Mouse (Mus musculus) ES-CJ7 (cell line): Measurements from ENCODE around the gene Glrx2.
"Not testable (repeated sequence)": the region's sequence is repeated elsewhere in the genome, so short reads cannot be mapped to it uniquely, and the experiment has no call there.

Experiments
- DNase-seq: peaks from one replicate; pipeline ENCODE4 v3.0.0; 2011; ENCODE audit warnings: low read depth, low spot score

Glrx2 gene

DNA sequence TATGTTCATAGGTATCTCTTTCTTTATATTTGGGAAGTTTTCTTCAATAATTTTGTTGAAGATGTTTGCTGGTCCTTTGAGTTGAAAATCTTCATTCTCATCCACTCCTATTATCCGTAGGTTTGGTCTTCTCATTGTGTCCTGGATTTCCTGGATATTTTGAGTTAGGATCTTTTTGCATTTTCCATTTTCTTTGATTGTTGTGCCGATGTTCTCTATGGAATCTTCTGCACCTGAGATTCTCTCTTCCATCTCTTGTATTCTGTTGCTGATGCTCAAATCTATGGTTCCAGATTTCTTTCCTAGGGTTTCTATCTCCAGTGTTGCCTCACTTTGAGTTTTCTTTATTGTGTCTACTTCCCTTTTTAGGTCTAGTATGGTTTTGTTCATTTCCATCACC lies at the start of gene Glrx2:
TSS of gene Glrx2 (plus strand) at position 301 of the 400 bp plus-strand sequence.
- DNase-seq, result not testable (repeated sequence)

DNA sequence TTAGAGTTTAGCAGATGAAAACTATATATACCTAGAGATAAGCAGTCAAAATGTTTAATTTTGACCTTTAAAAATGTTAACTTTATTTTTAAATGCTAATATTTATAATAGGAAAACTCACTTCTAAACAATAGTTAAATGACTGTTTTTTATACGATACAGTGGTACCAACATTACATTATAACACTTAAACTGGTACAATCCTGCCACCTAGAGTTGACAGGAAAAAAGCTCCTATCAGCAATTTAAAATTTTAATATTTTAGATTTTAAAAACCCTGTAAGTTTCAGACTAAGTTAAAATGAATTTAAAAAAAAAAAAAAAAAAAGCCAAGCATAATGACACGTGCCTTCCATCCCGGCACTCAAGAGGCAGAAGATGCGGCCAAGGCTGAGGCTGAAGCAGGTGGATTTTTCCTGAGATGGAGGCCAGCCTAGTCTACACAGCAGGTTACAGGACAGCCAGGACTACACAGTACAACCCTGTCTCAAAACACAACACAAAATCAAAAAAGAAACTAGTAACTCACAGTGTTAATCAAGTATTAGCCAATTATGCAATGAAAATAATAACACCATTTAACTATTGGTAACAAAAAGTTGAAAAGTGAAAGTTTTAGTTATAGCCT lies 40.3 kb upstream of the Glrx2 start:
- DNase-seq, result no peak

DNA sequence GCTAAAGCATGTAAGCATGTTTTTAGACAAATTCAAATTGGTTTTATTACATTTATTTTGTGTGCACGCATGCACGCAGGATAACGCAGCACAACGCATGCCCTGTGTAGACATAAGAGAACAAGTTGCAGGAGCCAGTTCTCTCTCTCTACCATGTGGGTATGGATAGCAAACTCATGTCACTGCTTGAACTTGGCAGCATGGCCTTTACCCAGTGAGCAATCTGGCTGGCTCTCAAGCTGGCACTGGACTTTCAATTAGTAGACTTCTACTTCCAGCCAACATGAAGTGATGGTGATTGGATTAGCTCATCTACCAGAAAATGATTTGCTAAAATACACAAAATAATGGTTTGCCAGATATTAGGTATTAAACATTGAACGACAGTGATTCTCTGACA lies 35.0 kb upstream of the Glrx2 start:
- no peak for DNase-seq

DNA sequence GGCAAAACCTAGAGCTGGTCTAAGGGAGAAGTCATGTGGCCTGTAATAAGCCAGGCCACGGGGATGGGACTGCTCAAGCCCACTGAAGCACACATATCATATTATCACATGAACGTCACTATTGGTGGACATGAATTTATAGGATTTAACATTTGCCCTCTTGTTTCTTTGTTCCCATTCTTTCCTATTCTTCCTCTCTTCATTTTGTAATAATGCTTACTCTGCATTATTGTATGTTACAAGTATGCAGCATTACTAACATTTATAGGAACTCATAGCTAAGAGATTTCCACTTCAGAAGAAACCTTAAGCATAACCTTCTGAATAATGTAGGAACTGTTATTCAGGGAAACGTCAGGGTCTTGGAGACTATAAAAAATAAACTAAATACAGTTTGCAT lies 31.3 kb upstream of the Glrx2 start:
- no peak for DNase-seq

DNA sequence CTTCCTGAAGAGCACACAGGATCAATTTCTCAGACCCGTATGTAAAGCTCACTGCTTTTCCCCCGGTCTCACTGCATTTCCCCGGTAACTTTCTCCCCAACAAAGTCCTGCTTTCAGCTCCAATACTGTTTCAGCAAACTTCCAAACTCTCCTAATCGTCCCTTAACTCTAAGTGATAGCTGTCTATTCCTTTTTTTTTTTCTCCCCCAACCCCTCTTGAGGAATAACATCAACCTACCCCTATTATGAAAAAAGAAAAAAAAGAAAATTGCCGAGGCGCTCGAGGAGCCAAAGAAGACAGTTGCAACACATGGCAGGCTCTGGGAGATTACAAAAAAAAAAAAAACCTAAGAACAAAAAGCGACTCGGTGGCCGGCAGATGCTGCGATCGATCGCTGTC lies 14.4 kb upstream of the Glrx2 start:
- DNase-seq, result no peak

DNA sequence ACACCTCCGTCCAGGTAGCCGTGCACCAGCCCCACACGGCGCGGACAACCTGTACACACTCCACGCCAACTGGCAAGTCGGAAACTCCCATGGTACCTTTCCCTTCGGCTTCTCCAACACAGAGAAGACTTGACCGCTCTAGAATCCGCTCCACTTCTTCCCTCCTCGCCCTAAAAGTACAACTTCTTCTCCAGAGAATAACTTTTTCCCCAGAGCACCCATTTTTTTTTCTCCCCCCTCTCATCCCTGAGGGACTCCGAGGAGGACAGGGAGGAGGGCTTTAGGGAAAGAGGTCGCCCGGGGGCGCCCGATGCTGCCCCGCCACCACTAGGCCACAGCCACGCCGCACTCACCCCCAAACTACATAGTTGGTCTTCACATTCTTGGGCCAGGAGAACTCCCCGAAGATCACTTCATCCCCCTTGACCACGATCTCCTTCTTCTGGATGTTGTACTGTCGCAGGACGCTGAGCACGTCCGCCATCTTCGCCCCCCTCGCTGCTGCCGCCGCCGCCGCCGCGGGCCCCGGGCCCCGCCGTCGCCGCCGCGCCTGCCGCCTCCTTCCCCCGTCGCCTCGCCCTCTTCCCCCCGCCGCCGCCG lies 13.9 kb upstream of the Glrx2 start:
- peak; percentile 49 for DNase-seq

DNA sequence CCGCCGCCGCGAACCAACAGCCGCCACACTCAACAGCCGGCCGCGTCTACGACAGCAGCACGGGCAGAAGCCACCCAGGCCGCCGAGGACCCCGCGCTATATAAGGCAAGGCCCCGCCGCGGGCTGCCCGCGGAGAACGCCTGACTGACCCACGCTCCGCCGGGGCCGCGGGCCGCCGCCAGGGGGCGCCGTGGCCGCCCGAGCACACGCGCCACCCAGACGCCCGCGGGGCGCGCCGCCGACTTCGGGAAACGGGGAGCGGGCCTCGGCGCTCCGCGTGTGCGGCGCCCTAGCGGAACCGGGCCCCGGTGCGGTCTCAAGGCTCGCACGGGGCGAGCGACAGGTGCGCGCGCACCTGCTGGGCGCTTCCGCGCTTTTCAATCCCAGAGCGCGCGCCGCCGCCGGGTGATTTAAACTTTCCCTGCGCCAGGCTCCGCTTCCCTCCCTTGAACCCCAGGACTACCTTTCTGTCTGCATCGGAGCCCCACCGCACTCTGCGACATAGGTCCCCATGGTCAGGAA lies 13.3 kb upstream of the Glrx2 start, which contains the start of gene Cdc73:
TSS of gene Cdc73 (minus strand) at position 153 of the 522 bp plus-strand sequence.
- peak; percentile 84 for DNase-seq

DNA sequence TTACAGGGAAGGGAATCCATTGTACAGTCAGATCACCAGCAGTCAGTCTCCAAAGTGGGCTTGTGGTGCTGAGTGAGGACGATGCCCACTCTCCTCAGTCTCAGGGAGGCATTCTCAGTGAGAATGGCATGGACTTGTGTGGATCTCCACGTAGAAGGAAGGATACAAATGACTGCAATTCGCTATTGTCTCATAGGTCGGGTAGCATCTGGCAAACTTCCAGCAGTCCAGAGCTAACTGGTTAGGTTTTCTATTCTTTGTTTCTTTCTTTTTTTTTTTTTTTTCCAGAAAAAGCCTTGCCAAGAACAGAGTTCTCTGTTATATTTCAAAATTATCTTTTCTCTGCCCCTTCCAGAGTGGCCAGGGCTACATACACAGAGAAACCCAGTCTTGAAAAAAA lies 9.1 kb upstream of the Glrx2 start:
- DNase-seq, result no peak

DNA sequence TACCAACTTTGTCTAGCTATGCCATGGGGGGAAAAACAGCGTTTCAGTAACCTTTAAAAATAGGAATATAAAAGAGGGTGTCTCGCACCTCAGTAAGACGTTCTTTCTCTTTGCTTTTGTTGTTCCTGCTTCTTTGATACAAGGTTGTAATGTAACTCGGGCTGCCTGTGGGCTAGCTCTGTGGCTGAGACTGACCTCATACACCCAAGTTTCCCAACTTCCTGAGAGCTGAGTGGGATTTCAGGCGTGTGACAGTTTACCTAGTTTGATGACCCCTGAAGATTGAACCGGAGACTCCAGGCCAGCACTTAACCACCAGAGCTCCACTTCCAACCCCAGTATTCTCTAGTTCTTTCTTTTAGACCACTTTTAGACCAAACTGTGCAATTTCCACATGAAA lies 7.8 kb upstream of the Glrx2 start:
- DNase-seq, result no peak

DNA sequence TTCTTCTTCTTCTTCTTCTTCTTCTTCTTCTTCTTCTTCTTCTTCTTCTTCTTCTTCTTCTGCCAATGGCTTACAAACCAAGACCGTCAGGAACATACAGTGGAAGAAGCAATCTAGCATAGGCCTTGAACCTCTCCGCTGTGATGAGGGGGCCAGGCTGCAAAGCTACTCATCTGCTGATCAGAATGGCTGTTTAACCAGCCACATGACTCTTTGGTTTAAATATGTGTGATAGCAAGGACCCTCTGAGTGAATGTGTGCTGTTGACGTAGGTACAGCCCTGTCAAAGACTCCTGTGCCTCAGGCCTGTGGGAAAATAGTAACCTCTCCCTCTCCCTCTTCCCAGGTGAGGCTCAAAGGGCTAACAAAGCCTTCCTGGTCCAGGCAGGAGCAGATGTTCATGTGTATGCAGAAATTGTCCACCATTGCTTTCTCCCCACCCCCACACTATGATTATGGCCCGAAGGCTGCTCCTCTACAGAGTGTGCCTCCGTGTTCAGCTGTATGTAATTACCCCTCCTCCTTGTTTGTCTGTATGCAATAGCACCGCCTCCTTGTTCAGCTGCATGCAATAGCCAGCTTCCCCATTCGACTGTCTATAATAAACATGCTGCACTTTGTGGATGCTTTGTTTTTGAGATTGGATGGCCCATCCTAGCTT lies 6.0 kb upstream of the Glrx2 start:
- DNase-seq, result no peak

DNA sequence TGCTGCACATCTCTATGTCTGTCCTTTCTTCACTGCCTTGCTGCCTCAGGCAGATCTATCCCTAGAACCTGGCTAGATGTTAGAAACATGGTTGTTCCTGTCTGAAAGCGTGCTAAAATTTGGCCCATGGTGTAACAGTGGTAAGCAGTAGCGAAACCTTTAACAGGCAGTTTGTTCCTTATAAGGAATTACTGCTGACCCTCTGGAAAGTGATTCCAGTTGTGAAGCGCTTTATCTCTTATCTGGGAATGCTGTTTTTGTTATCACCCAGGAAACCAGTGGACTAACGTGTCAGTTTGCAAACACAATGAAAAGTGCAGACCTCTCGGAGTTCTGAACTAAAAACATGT lies 5.5 kb upstream of the Glrx2 start:
- DNase-seq, result no peak

DNA sequence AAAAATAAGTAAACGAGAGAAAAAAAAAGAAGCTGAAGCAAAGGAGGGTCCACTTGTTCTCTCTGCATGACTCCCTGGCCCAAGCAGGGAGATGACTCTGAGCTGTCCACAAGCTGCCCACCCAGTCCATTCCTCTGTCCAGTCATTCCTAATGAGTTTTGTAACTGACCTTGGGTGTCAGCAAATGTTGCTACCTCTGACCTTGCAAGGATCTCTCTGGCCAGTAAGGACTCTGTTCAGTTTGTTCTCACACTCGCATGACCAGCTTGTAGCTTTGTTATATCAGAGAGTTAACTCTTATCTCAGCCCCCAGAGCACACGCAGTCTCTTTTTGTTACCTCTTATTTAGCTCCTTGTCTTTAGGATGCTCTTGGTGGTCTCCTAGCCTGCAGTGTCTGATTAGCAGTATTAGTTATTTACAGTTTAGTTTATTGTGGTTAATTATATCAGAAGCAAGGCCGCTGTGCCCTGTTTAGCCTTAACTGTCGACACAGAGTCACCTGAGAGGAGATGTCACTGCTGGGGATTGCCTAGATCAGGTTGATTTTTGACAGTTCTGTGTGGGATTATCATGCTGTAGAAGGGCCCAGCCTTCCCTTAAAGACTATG lies 8.4 kb downstream of the Glrx2 start:
- DNase-seq, result no peak

DNA sequence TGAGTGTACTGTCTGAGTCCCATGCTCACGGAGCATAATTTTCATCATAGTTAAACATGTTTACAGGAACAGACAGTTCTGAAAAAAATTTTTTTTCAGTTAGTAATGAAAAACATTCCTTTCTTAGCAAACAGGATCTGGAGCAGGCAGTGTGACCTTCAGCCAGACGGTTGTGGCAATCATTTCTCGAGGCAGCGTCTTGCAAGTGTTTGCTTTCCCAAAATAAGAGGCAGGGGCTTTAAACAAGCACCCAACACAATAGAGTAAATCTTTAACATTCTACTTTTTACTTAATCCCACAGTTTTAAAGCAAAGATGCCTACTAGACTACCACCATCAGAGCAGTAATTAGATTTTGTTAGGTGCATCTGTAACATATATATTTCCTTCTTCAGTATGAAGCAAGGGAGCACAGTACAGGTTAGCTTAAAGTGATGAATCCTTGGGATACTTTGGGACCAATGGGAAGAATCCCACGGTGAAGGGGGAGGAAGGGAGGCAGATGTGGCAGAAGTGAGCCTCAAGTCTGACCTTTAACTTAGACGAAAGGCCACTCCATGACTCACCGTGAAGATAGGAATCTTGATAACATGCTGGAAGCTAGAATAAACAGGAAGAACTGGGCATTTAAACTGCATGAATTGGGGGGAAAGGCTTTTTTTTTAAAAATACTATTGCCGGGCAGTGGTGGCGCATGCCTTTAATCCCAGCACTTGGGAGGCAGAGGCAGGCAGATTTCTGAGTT lies 11.7 kb downstream of the Glrx2 start:
- no peak for DNase-seq

DNA sequence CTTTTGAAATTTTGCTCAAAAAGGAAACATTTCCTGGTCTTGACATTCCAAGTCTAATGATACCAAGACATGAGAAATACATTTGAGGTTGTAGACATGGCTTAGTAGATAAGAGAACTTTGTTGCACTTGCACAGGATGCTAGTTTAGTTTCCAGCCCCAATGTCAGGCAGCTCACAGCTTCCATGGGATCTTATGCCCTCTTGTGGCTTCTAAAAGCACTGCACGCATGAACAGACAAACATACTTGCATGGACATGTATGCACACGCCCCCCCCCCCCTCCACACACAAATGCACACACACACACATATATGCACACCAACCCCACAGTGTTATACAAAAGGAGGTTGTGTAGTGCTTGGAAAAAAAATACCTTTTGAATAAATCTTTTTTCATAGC lies 14.8 kb downstream of the Glrx2 start:
- DNase-seq, result peak; percentile 94

DNA sequence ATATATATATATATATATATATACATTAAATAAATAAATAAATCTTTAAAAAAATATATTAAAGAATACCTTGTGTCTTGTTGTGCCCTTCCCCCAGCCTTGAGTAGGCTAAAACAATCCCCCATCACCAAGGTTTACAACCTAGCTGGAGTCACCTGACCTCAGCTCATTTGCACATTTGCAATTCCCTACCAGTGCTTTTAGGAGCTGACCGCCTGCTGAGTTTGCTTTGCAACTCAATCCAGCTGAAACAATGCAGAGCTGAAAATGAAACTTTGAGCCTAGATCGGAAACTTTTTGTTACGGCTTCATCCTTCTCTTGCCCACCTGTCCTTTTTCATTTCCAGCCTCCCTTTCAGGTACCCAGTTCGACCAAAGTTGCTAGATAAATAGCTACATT lies 15.6 kb downstream of the Glrx2 start:
- DNase-seq, result peak; percentile 98

DNA sequence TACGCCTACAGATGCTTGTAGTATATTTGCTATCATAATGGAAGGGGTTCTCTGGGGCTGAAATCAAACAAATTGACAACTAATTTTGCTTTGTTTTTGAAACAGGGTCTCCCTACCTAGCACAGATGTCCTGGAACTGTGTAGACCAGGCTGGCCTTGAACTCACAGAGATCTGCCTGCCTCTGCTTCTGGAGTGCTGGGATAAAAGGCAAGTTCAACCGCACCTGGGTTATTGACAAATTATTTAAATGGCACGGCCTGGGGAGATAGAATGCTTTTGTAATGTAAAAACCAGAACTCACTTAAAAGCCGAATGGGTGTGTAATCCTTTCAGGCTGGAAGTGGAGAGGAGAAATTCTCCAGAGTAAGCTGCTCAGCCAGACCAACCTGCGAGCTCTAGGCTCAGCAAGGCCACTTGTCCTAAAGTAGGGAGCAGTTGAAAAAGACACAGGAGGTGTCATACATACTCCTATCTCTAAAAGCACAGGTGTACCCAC lies 17.8 kb downstream of the Glrx2 start:
- peak; percentile 85 for DNase-seq

DNA sequence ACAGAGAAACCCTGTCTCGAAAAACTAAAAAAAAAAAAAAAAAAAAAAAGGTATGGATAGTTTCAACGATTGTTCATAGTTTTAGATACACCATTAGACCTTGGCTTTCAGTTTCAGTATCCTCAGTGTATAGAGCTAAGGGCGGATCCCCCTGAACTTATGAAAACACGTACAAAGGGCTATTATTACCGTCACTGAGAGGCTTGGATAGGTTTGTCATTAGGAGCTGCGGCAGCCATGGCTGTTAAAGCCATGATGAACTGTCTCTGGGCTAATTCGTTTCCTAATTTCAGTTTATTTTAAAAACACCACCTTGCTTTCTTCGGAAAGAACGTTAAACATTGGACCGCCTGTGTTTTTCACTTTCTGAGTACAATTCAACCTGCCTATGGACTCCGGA lies 22.7 kb downstream of the Glrx2 start:
- no peak for DNase-seq

DNA sequence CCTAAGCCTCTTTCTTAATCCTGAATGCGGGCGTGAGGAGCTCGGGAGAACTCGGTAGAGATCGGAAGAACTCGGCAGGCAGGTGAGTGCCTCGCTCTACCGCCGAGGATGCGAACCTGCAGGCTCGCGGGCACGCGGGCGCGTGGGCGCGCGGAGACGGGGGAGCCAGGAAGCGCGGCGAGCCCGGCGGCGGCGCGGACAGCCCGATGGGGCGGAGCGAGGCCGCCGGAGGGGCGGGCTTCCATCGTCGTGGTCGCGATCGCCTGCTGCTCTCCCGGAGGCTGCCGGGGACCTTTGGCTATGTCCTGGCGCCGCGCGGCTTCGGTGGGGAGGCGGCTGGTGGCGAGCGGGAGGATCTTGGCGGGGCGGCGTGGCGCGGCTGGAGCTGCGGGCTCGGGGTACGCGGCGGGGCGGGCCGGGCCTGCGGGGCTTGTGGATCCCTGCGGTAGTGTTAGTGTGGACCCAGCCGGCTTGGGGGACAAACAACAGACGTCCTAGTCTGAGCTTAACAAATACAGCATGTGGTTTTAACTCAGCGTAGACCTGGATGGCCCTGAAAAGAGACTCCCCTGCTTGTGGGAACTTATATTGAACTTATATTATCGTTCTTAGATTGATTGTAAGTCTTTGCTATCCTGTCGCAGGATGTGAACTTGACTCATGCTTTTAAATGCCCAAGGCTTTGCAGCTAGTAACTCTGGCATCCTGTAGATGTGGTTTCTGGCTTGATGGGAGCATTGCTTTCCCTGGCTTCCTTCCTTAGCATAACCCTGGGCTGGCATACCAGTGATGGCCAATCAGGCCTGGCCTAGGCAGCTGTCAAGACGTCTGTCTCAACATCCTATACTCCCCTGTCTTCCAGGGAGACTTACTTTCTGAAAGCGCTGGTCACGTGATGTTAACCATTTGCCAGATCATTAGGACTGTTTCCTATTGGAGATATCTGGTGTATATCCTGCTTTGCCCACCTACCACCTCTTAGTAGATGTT lies 23.5 kb downstream of the Glrx2 start:
- peak; percentile 87 for DNase-seq

DNA sequence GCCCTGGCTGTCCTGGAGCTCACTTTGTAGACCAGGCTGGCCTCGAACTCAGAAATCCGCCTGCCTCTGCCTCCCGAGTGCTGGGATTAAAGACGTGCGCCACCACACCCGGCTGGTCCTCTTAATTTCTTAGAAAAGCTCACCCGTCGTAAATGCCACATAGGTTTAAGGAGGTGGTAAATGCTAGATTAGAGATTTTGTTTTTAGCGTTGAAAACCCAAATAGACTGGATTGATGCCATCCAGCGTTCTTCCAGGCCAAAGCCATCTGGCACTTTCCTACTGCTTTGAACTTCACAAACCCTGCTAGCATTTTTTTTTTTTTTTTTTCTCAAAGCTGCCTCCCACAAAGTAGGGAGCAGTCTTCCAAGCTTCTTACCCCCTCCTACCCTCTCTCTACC lies 24.4 kb downstream of the Glrx2 start:
- DNase-seq, result no peak

DNA sequence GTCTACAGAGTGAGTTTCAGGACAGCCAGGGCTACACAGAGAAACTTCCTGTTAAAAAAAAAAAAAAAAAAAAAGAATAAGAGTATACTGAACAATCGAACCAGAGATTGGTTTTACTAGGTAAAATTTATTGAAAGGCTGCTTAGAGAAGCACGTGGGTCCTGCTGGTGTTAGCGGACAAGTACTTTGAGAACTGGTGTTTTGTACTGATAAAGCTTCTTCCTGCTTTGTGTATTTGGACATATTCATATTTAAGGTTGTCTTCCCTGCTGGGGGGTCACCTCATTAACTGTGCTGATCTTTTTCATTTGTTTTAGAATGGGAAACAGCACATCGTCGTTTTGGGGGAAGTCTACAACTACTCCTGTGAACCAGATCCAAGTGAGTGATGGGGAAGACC lies 25.2 kb downstream of the Glrx2 start:
- no peak for DNase-seq

DNA sequence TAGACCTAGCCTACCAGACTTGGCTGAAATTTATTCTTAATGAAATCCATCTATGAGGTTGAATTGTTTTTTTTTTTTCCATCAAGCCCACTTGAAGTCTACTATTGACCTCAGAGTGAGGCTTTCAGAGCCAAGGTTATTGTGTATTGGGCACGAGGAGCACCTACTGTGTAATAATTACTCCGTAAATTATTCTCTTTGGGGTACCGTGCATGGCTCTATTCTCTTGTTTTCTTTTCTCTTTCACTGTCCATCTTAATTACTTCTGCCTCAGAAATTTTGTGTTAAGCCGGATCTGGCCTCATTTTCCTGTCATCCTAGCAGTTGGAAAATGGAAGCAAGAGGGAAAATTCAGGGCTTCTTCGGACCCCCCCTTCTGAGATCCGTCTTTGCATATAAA lies 26.0 kb downstream of the Glrx2 start:
- DNase-seq, result no peak
